Mouse (Mus musculus) olfactory bulb, adult 2 months (tissue): ENCODE measurements around the gene Akap4. TPM values are rescaled to one million over a fixed set of nuclear protein-coding genes. Genes with fewer than 3 reads are reported as not detected.

Experiments used
- H3K27ac ChIP-seq: fragments of 200-500 bp; 2 replicates; pipeline ENCODE4 v1.5.1; 2012; ENCODE audit warnings: low read depth, low read length; ENCODE audit not compliant: insufficient read depth
- H3K4me1 ChIP-seq: fragments of 200-500 bp; 2 replicates; pipeline ENCODE4 v1.6.1; 2012; ENCODE audit warnings: low read length; ENCODE audit not compliant: control insufficient read depth, insufficient read depth
- H3K4me3 ChIP-seq: fragments of 200-500 bp; 2 replicates; pipeline ENCODE4 v1.5.1; 2012; ENCODE audit warnings: mild to moderate bottlenecking, low read depth, low read length, moderate library complexity; ENCODE audit not compliant: insufficient read depth
- CTCF ChIP-seq: fragments of 200-500 bp; IDR thresholded peaks from 2 replicates; pipeline ENCODE4 v1.5.1; 2012; ENCODE audit warnings: low read depth, mild to moderate bottlenecking, low read length, moderate library complexity; ENCODE audit not compliant: insufficient read depth
- POLR2A ChIP-seq: fragments of 200-500 bp; IDR thresholded peaks from 2 replicates; pipeline ENCODE4 v1.6.1; 2012; ENCODE audit warnings: mild to moderate bottlenecking, low read depth, low read length, moderate library complexity; ENCODE audit not compliant: insufficient read depth
- WGBS: fragments of 180-500 bp; shearing (Covaris S2); methylation state at CpG from one replicate; pipeline ENCODE4 v1.1.7; 2018; 5-methylcytosine and 5-hydroxymethylcytosine counted together
- polyA plus RNA-seq: library from polyadenylated mRNA; stranded (reverse); fragments of >200 nt; gene quantifications from 2 replicates; pipeline ENCODE4 v1.2.4, GENCODE M21; 2012; ENCODE audit warnings: low replicate concordance; ENCODE audit not compliant: missing spikeins, insufficient read depth, insufficient read length

Gene Akap4
- polyA plus RNA-seq: not detected in 2 replicates

DNA sequence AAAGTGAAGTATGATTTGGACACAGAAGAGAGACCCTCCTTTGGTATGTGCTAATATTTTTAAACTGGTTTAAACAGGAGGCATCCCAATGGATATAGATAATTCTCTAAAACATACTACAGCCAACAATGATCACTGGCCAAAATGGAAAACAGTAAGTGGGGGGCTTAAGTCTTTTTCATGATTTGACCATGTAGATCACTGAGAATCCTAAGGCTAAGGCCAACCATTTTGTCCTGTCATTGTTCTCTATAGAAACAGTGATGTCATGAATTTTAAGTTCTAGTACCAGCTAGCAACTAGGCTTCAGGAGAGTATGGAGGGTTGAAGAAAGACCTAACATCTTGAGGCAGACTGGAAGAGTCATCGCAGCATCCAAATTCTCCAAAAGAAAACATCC lies at the start of gene Akap4:
Akap4 (plus strand) TSS at position 301 of the 400 bp plus-strand sequence.
- Histone ChIP-seq H3K4me3 (no peak within 1 kb of the TSS), H3K4me1 (no peaks in the 10 kb centered on the region), H3K27ac (no peak within 1 kb of the TSS)
- 100% methylated on average over 1 of the region's 1 CpGs for WGBS
- TF ChIP-seq POLR2A: no peak
- no peak for TF ChIP-seq CTCF

DNA sequence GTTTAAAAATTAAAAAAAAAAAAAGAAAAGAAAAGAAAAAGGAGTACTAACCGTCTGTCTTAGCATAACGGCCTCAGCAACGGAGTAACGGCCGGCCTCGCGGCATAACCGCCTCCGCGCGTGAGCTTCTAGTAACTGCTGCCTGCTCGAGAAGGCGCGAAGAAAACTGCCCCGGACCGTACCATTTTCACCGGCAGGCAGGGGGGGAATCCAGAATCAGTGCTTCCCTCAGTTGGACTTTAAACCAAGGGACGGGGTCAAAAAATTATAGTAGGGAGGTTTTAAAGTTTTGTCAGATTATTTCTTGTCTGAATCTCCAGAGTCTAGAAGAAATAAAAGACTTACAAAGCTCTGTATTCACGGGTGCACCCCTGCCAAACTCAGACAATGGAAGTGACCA lies 25.8 kb upstream of the Akap4 start, which contains the start of gene Ccnb3:
Ccnb3 (minus strand) TSS at position 101 of the 400 bp plus-strand sequence.
- Histone ChIP-seq H3K4me1 (no peaks in the 10 kb centered on the region), H3K27ac (no peak within 1 kb of the TSS), H3K4me3 (no peak within 1 kb of the TSS)
- TF ChIP-seq CTCF: no peak
- no peak for TF ChIP-seq POLR2A
- 94% methylated on average over 19 of the region's 19 CpGs for WGBS

DNA sequence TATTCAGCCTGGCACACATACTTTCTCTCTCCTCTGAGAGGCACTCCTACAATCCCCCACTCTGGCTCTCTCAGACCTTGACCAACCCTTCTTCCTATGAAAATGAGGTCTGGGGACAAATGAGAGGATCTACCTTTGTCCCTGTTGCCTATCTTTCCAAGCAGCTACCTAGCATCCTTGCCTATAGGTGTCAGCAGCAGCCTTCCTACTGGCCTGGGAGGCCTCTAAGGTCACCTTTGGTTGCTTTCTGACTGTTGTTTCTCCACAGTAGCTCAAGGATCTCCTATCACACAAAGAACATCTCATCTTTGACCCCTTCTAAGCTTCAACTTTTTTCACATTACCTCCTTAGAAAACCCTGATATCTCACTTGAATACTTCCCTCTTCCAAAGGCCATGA lies 10.3 kb upstream of the Akap4 start:
- H3K27ac ChIP-seq: no peak overlapping the region
- no peaks in the 10 kb centered on the region for H3K4me1 ChIP-seq
- H3K4me3 ChIP-seq: no peak overlapping the region
- TF ChIP-seq CTCF: no peak
- TF ChIP-seq POLR2A: no peak

DNA sequence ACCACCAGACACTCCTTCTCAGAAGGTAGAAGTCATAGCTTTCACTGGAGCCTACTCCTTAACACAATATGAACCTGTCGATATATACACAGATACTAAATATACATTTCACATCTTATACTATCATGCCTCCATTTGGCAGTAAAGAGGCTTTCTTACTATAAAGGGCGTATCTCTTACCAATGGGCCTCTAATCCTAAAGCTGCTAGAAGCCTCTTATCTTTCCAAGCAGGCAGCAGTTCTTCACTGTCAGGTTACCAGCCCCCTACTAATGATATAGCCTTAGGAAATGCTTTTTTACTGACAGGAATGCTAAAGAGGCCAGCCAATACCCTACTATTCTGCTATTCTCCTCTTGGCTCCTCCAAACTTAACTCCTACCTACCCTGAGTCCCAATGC lies 9.7 kb upstream of the Akap4 start:
- TF ChIP-seq CTCF (no peak), POLR2A (no peak)
- WGBS: 81% methylated on average over 2 of the region's 2 CpGs
- H3K4me1 ChIP-seq: no peaks in the 10 kb centered on the region
- H3K4me3 ChIP-seq: no peak overlapping the region
- H3K27ac ChIP-seq: no peak overlapping the region

DNA sequence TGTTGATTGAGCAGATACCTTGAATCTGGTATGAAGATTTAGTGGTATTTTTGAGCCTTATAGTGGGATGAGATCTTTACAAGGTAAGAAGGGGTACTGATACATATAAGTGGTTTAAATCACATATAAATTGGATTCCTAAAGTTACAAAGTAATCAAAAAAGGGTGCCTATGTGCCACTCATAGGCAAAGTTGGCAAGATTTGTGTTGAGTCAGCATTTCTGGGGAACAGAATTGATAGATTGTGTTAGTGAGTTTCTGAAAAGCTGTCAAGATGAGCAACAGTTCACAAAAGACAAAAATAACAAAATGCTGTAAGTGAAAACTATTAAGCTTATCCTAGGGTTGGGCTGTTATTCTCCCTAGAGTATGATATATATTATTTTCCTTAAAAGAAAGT lies 3.2 kb upstream of the Akap4 start:
- TF ChIP-seq CTCF (no peak), POLR2A (no peak)
- Histone ChIP-seq H3K27ac (no peak overlapping the region), H3K4me1 (no peaks in the 10 kb centered on the region), H3K4me3 (no peak overlapping the region)

DNA sequence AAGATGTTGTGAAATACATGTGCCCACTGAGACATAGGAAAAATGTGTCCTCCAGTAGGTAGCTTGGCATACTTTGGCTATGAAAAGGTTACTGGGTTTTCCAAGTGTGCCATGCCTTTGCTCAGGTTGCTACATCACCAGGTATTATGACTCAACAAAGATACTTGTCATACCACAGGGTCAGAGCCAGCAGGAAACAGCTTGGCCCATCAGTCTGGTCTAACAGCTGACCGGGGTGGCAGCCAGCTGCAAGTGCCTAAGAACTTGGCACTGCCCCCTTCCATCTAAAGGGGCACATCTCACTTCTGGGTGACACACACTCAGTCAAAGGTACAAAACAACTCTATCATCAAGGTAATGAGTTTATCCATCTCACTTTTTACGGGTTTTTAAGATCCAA lies 683 bp downstream of the Akap4 start:
- Histone ChIP-seq H3K4me3 (no peak overlapping the region), H3K4me1 (no peaks in the 10 kb centered on the region), H3K27ac (no peak overlapping the region)
- TF ChIP-seq POLR2A: no peak
- TF ChIP-seq CTCF: no peak
- 56% methylated on average over 2 of the region's 2 CpGs for WGBS

DNA sequence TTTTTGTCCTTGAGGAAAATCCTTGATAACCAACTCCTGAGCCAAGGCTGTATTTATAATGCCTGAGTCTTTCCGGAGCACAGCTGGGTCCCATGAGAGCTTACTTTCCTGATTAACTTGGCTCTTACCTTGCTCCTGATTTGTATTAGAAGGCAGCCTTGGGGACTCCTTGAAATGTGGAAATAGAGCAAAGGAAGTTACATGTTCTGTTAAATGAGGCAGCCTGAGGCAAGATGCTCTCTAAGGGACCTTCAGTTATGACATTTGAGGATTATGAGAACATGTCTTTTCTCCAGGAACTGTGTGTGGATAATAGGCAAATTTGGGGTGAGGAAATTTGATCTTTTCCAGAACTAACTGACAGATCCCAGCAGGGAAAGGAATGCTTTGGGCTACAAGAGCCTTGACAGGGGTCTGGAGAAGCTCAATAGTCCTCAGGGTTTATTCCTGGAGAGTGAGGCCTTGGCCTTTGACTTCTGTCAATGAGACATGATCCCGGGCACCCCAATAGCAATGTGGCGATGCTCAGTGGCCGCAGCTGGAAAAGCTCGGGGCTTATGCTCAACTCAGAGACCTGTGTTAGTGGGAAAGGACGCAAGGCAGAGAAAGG lies 12.6 kb downstream of the Akap4 start:
- no peak overlapping the region for H3K4me3 ChIP-seq
- H3K4me1 ChIP-seq: no peaks in the 10 kb centered on the region
- 91% methylated on average over 6 of the region's 6 CpGs for WGBS
- TF ChIP-seq POLR2A: no peak
- TF ChIP-seq CTCF: no peak
- H3K27ac ChIP-seq: no peak overlapping the region

DNA sequence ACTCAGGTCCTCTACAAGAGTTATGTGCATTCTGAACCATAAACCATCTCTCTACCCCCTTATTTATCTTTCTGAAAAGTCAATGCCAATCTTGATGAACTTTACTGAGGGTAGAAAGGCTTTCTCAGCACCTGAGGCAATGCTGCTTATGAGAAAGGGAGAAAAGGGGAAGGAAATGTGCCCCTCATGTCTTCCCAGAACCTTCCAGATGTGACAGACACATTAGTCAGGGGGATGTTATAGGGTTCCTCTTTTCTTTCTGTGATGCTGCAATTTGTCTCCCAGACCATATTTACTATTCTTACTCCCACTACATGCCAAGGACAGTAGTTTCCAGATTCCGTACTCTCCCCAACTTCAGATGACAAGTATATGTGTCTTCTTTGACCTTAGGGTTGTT lies 18.6 kb downstream of the Akap4 start:
- WGBS: 83% methylated on average over 1 of the region's 1 CpGs

DNA sequence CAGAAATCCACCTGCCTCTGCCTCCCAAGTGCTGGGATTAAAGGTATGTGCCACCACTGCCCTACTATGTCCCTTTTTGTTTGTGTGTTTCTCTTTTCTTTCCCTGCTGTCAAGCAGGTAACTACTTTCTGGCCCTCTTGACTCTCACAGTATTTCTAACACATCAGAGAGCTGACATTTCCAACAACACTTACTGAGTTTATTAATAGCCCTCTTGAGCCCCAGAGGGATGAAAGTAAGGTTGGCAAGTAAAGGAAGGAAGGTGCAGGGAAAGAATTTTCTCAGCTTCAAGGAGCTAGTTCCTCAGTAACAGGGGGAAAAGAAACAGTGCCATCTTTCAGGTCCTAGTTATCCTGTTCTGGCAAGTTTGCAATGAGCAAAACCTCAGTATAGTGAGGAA lies 23.0 kb downstream of the Akap4 start:
- no peak overlapping the region for H3K27ac ChIP-seq
- H3K4me3 ChIP-seq: no peak overlapping the region
- TF ChIP-seq POLR2A (no peak), CTCF (no peak)

More for the DNA sequence above, 18.6 kb downstream of the Akap4 start:
- Histone ChIP-seq H3K27ac (no peak overlapping the region), H3K4me3 (no peak overlapping the region), H3K4me1 (no peaks in the 10 kb centered on the region)
- no peak for TF ChIP-seq POLR2A
- TF ChIP-seq CTCF: no peak

DNA sequence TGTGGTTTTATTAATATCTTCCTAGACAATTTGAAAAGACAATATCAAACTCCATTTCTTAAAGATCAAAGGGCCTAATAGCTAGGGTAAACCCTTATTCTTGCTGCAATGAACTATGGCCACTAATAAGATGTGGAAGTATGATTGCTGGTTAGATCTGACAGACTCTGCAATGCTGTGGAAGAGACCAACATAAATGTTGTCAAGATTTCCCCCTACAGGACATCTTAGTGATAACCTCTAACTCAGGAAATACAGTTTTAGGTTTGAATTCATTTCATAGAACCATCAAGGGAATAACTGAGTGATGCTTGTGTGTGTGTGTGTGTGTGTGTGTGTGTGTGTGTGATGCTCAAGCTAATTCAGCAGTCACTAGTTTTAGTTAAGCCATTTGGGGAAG lies 35.0 kb downstream of the Akap4 start:
- Histone ChIP-seq H3K27ac (no peak overlapping the region), H3K4me3 (no peak overlapping the region), H3K4me1 (no peaks in the 10 kb centered on the region)
- TF ChIP-seq POLR2A (no peak), CTCF (no peak)

More for the DNA sequence above, 23.0 kb downstream of the Akap4 start:
- H3K4me1 ChIP-seq: no peaks in the 10 kb centered on the region
